Mouse (Mus musculus) adrenal gland, adult (tissue): ENCODE results near the gene Alkbh5.
"Not testable (repeated sequence)": the region's sequence is repeated elsewhere in the genome, so short reads cannot be mapped to it uniquely, and the experiment has no call there.

ENCODE experiments used
- DNase-seq, 2 experiments: peaks; one replicate each; pipeline ENCODE4 v3.0.0; 2022 to 2023; ENCODE audit warnings: low spot score in 1 of 2; ENCODE audit not compliant: inconsistent age in 2 of 2

Gene Alkbh5

DNA sequence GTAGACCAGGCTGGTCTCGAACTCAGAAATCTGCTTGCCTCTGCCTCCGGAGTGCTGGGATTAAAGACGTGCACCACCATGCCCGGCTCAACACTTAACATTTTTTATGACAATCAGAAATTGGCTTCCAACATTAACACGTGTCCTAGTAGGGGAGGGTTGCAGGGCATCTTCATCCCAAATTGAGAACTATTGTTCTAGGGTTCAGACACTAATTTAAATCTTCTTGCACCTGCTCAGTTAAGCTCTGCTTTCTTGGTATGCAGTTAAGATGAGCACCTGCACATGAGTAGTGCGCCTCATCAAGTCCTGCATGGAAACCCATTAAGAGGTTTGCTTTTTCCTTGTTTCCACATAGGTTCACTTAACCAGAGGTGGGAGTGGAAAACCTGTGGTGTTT, 5.7 kb downstream of the Alkbh5 start:
- DNase-seq = no peak

DNA sequence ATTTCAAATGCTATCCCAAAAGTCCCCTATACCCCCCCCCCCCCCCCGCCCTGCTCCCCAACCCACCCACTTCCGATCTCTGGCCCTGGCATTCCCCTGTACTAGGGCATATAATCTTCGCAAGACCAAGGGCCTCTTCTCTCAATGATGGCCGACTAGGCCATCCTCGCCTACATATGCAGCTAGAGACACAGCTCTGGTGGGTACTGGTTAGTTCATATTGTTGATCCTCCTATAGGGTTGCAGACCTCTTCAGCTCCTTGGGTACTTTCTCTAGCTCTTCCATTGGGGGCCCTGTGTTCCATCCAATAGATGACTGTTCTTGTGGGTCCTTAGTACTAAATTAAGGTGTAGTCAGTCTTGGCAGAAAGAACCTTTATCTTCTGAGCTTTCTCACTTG, 7.0 kb downstream of the Alkbh5 start:
- not testable (repeated sequence) for DNase-seq

DNA sequence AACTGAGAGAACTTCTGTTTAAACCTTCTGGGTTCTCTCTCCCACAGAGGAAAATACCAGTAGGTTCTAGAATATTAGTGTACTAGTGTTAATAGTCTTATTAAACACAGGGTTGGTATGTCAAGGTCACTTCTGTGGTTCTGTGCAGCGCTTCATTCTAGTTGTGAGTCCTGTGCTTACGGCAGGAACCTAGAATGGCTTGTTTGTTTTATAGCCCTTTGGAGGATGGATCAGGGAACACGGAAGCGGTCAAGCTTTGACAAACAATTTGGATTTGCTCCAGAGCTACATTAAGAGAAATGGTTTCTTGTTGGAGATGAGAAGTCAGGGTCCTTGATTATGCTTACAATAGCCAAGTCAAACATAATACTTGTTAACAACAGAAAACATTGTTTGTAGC, 9.3 kb downstream of the Alkbh5 start:
- DNase-seq = peak in 1 of 2 experiments; percentile 62

GRCm38 (mm10) chr11:60548112-60548511, 11.9 kb downstream of the Alkbh5 start:
- DNase-seq = no peak

GRCm38 (mm10) chr11:60553091-60553490, 16.9 kb downstream of the Alkbh5 start:
- no peak for DNase-seq

DNA sequence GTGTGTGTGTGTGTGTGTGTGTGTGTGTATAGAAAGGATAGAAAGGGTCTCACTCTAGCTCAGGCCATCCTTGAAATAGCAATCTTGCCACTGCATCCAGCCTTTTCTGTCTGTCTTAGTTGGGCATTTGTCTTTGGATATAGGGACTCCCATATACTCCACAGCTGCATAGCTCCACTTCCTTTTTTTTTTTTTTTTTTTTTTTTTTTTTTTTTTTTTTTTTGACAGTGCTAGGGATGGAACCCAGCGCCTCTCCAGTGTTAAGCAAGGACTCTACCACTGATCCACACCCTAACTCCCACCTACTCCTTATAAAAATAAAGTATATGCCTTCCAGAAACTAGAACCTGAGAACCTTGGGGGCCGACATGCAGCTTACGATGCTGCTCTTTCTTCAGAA, 21.5 kb downstream of the Alkbh5 start:
- DNase-seq = peak in 1 of 2 experiments; percentile 12

DNA sequence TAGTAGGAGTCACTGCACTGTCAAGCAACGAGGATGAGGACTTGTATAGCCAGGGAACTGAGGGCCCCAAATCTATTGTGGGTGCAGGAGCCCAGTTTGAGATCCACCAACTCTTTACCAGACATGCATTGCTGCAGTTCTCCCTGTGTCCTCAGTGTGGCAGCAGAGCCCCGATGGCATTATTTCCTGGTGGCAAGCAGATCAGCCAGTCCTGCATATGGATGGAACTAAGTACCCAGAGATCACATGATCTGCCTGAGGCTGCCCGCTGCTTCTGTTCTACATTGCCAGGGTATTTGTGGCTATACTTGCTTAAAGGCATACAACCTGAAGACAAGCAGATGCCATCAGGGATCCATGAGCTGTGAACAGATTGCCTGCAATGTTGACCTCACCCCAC, 23.2 kb downstream of the Alkbh5 start:
- peak; percentile 44 to 85 for DNase-seq

GRCm38 (mm10) chr11:60574006-60574405, 37.8 kb downstream of the Alkbh5 start:
- DNase-seq = not testable (repeated sequence)
